Mouse (Mus musculus): Measurements from ENCODE around the gene Psd4.

GRCm38 (mm10) chr2:24421211-24421863 is 54.0 kb downstream of the Psd4 start:
- TF ChIP-seq CTCF (IDR thresholded peaks at IDR 0.05; ENCODE audit: low read depth) (no peak), EP300 (IDR thresholded peaks at IDR 0.05; ENCODE audit: low read depth) (no peak)
